Mouse (Mus musculus) cerebellum, adult 18-20 months (tissue): ENCODE data around the gene Lsamp.

ENCODE experiments used
- DNase-seq, 2 experiments: peaks; one replicate each; pipeline ENCODE4 v3.0.0; 2021

Lsamp gene

GRCm38 (mm10) chr16:39984205-39984634 lies at the start of gene Lsamp:
TSS of gene Lsamp (plus strand) at chr16:39984361.
- peak; percentile 88 to 95 for DNase-seq

GRCm38 (mm10) chr16:39957686-39958085 lies 26.5 kb upstream of the Lsamp start:
- DNase-seq, result no peak

GRCm38 (mm10) chr16:39972712-39973111 lies 11.4 kb upstream of the Lsamp start:
- no peak for DNase-seq

DNA sequence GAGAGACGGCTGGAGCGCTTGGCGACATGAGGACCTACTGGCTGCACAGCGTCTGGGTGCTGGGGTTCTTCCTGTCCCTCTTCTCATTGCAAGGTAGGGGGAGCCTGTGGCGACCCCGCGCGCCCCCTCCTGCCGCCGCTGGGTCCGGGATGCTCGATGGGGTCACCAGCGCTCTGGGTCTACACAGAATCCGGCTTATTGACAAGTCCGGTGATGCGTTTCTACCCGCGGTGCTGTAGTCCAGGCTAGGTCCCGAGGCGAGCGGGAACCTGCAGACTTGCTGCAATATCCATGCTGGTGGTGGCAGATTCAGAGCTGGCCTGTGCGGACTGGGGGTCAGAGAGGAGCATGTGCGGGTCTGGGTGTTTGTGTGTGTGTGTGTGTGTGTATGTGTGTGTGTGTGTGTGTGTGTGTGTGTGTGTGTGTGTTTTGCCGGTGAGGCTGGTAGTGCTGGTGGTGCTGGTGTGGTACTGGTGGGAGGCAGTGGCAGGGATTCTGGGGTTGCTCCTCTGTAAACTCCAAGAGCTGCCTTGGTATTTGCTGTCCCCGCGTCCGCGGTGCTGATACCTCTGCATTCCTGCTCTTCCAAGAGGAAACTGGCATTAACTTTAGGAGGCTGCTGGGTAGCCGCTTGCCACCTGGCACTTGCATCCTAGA lies 602 bp downstream of the Lsamp start:
- peak; percentile 53 to 69 for DNase-seq

- peak in 1 of 2 experiments; percentile 12 for DNase-seq
Measured at GRCm38 (mm10) chr16:39988466-39988865, 4.3 kb downstream of the Lsamp start.

GRCm38 (mm10) chr16:39994821-39995220 lies 10.7 kb downstream of the Lsamp start:
- DNase-seq, result no peak

DNA sequence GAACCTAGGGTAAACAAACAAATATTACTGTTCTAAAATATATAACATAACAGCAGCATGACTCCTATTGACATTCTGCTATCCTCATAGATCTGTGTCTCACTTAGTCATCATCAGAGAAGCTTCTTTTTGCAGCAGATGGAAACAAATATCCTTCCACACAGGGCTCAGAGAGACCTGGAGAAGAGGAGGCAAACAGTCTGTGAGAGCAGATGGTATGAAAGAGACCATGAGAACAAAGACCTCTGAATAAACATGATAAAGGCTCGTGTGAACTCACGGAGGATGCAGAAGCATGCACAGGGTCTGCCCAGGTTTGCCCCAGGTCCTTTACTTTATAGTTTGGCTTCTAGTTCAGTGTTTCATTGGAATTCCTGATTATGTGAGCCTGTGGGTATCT lies 24.6 kb downstream of the Lsamp start:
- peak in 1 of 2 experiments; percentile 8 for DNase-seq

GRCm38 (mm10) chr16:40011106-40011505 lies 26.9 kb downstream of the Lsamp start:
- DNase-seq, result no peak

DNA sequence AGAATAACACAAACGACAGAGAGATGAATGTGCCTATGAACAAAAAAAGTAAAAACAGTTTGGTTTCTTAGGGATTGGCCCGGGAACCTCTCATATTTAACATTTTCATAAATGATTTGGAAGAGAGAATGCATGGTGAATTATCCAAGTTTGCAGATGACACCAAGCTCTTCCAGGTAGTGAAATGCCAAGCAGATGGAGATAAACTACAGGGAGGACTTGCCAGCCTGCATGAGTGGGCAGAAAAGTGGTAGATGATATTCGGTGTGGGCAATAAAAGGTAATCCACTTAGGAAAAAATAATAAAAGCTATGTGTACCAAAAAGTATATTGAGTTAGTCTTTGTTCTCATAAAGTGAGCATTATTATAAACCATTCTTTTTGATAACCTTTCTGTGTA lies 38.5 kb downstream of the Lsamp start:
- peak; percentile 13 to 23 for DNase-seq

DNA sequence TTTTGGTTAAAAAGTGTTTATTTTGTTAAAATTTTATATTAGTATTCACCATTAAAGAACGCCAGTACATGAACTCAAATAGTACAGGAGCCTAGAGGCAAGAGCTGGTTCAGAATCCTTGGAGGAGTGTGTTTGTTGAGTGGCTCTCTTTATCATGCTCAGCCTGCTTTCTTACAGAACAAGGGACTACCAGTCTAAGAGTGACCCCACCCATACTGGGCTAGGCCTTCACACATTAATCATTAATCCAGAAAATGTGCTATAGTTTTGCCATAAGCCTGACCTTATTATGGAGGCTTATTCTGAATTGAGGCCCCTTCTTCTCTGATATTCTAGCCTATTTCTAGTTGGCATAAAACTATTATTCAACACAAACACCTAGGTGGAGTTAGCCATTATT lies 52.6 kb downstream of the Lsamp start:
- no peak for DNase-seq

DNA sequence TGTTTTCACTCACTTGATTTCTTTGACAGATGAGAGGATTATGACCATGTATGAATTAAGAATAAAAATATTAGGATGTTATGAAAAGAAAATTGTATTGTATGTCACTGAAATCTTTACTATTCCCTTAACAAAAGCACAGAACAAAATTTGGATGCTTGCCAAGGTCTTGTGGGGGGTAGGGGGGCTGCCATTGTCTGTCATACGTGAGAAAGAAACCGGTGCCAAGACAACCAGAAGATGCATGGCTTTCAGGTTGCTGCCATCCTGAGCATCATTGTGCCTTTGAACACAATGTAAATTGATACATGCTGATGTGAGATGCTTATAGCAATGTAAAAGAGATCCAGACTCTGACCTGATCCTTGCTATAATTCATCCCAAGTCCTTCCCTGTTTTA lies 75.4 kb downstream of the Lsamp start:
- DNase-seq, result peak; percentile 19 to 29

DNA sequence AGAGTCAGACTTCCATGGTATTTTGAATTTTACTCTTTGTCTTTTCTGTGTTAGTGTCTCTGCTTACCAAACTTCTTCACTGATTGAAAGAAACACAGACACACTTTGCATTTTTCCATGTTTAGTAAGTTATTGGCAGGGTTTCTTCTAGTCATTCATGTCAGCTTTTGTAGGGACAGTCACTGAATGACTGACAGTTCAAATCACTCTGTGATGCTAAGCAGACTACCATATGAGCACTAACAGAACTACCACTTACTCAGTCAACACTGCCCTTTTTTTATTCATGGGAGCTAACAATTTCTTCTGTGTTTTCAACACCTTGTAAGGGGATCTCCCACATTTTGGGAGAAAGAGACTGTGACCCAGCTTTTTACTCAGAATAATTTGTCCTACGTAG lies 75.8 kb downstream of the Lsamp start:
- DNase-seq, result peak in 1 of 2 experiments; percentile 13

DNA sequence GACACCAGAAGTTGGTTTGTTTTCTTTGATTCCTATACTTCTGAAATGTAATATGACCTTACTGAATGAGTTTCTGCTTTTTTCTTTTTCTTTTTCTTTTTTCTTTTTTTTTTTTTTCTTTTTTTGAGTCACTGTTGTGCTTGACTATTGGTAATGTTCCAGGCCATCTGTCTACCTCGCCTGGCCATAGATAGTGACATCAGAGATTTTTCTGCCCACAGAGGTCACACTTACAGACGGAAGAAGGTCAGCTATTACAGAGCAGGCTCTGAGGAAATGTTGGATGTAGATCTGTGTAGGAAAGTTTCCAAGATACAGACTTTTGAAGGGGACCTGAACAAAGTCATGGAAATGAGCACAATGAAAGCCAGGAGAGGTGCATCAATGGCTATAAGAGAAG lies 76.3 kb downstream of the Lsamp start:
- DNase-seq, result peak; percentile 63 to 71

DNA sequence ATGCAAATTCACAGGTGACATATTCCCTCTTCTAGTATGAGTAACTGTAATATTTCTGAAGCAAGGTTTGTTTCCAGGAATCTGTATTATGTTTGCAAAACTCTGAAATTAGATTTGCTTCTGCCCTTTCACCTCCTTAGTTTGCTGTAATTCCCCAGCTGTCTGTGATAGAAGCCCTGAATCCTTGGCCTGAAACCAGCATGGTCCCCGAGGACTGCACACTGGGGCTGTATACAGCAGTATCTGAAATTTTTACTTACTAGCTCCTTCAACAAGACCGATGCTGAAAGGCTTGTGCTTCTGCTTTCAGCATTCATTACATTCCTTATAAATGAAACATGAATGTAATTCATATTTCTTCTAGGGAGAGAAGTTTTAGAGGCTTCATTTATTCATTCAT lies 91.4 kb downstream of the Lsamp start:
- DNase-seq, result no peak

- no peak for DNase-seq
Measured at GRCm38 (mm10) chr16:40080224-40080623, 96.1 kb downstream of the Lsamp start.

- DNase-seq, result no peak
Measured at GRCm38 (mm10) chr16:40104329-40104728, 120.2 kb downstream of the Lsamp start.

- DNase-seq, result no peak
Measured at GRCm38 (mm10) chr16:40182918-40183317, 198.8 kb downstream of the Lsamp start.

DNA sequence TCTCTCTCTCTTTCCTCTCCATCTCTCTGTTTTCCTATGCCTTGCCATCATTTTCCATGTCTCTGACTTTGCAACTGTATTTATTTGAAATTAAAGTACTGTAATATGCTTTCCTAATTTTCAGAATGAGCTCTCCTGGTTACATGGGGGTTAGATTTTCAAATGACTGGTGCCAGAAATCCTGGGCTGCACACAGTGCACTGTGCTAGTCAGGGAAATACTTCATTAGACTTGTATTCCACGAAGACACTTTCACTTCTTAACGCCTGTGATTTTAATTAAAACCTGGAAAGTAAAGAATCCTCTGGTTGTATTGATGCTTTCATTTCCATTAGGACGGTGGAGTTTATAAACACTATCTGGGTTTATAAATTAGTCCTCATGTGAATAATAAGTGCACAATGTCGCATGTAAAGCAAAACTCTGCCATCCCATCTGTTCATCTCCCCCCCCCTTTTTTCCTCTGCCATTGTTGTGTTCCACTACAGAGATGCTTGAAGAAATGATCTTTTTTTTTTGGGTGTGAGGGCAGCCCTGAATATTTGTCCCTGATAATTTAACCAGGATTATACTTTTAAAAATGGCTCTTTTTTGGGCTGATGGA lies 203.9 kb downstream of the Lsamp start:
- DNase-seq, result no peak

DNA sequence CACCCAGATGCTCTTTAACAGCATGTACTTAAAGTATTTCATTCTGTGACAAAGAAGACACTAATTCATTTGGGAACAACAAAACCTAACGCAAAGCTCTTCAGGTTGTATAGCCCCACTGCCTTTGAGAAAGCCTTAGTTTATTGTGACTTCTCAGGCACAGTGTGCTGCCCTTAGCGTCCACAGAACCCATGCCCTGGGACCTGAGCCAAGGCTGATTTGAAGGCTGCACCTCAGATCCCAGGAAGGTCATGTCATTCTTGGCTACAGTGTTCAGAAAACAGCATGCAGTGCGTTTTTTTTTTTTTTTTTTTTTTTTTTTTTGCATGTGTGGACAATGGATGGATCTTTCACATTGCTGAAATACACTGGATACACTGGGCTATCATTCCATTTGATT lies 210.2 kb downstream of the Lsamp start:
- peak; percentile 22 to 31 for DNase-seq

GRCm38 (mm10) chr16:40194839-40195238 lies 210.7 kb downstream of the Lsamp start:
- DNase-seq, result no peak

GRCm38 (mm10) chr16:40228627-40229026 lies 244.5 kb downstream of the Lsamp start:
- peak; percentile 84 to 92 for DNase-seq

- DNase-seq, result no peak
Measured at GRCm38 (mm10) chr16:40233066-40233465, 248.9 kb downstream of the Lsamp start.

GRCm38 (mm10) chr16:40234151-40234895 lies 250.2 kb downstream of the Lsamp start:
- DNase-seq, result no peak

DNA sequence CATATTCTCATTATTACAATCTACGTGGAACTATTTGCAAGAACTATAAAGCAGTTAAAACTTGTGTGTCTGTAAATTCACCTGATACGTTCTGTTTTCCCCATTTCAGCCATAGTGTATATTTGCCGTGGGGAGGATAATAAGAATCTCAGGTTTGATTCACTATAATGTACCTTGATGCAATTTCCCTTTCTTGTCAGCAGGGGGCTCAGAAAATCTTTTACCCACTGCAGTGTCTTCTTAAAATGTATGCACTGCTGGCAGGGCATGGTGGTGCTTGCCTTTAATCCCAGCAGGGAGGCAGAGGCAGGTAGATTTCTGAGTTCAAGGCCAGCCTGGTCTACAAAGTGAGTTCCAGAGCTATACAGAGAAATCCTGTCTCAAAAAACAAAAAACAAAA lies 287.7 kb downstream of the Lsamp start:
- peak in 1 of 2 experiments; percentile 4 for DNase-seq
